Mouse (Mus musculus) heart, embryonic 12.5 days (tissue): ENCODE measurements around the gene Hip1r. TPM values are rescaled to one million over a fixed set of nuclear protein-coding genes. Genes with fewer than 3 reads are reported as not detected.
A peak's percentile ranks its signal among the peaks of the same experiment; 100 is the strongest.

Source experiments
- ATAC-seq: fragments of 200-750 bp; cut with Nextera tagmentation; 2 replicates; pipeline ENCODE4 v1.8.0; 2017; ENCODE audit warnings: moderate TSS enrichment, moderate library complexity; ENCODE audit not compliant: insufficient number of reproducible peaks, low FRiP score
- H3K27ac ChIP-seq: fragments of 300-500 bp; sonication (generic); 2 replicates; pipeline ENCODE4 v1.5.1; 2016; ENCODE audit warnings: mild to moderate bottlenecking, moderate library complexity; ENCODE audit not compliant: poor library complexity, severe bottlenecking
- H3K27me3 ChIP-seq: fragments of 300-500 bp; sonication (generic); replicated peaks from 2 replicates; pipeline ENCODE4 v1.6.1; 2016; ENCODE audit warnings: mild to moderate bottlenecking, moderate library complexity
- H3K36me3 ChIP-seq: fragments of 300-500 bp; sonication (generic); 2 replicates; pipeline ENCODE4 v1.6.1; 2016; ENCODE audit warnings: mild to moderate bottlenecking, moderate library complexity
- H3K4me1 ChIP-seq: fragments of 300-500 bp; sonication (generic); replicated peaks from 2 replicates; pipeline ENCODE4 v1.6.1; 2016; ENCODE audit warnings: mild to moderate bottlenecking
- H3K4me2 ChIP-seq: fragments of 300-500 bp; sonication (generic); 2 replicates; pipeline ENCODE4 v1.6.1; 2016; ENCODE audit warnings: mild to moderate bottlenecking, moderate library complexity
- H3K4me3 ChIP-seq: fragments of 300-500 bp; sonication (generic); 2 replicates; pipeline ENCODE4 v1.5.1; 2016; ENCODE audit warnings: mild to moderate bottlenecking
- H3K9ac ChIP-seq: fragments of 300-500 bp; sonication (generic); 2 replicates; pipeline ENCODE4 v1.6.1; 2016; ENCODE audit warnings: mild to moderate bottlenecking, moderate library complexity
- H3K9me3 ChIP-seq: fragments of 300-500 bp; sonication (generic); replicated peaks from 2 replicates; pipeline ENCODE4 v1.6.1; 2016; ENCODE audit warnings: mild to moderate bottlenecking, moderate library complexity
- WGBS: fragments of 180-500 bp; shearing (Covaris S2); methylation state at CpG from one replicate; pipeline ENCODE4 v1.1.7; 2016; 5-methylcytosine and 5-hydroxymethylcytosine counted together
- polyA plus RNA-seq: library from polyadenylated mRNA; unstranded; fragments of >200 nt; fragmentation: Nextera tagmentation; extraction: Ambion mirVana; gene quantifications from 2 replicates; pipeline ENCODE4 v1.2.1, GENCODE M21; 2016

Hip1r gene
- polyA plus RNA-seq, 1 experiment from 2014 or later, result 7.5 TPM

DNA sequence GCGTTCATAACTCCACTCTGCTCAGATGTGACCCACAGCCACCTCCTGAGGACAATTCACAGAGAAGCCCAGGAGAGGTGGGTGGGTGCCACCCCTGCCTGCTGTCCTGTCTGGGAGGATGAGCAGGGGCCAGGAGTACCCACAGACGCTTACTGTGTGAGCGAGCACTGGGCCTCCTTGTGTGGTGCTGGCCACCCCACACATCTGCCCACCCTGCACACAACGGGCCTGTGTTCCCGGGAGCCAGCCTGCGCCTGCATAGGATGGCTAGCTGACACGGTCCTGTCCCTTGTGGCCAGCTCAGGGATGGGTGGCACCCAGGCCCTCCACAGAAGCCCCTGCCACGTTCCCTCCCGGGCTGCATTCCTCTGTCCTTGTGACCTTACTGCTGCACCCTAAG is 12.0 kb downstream of the Hip1r start:
- no peaks in the 10 kb centered on the region for H3K9me3 ChIP-seq
- 0 out of 2 replicates have a peak, but pooled peaks have one; percentile 36 for ATAC-seq
- H3K9ac ChIP-seq, result no peak overlapping the region
- peaks cover 47% of the 10 kb centered on the region for H3K4me1 ChIP-seq
- H3K27ac ChIP-seq, result no peak overlapping the region; the same call in 1 of the 2 replicates
- WGBS, result 68% methylated on average over 9 of the region's 9 CpGs
- H3K36me3 ChIP-seq, result no peaks in the 10 kb centered on the region
- no peak overlapping the region for H3K4me2 ChIP-seq
- H3K4me3 ChIP-seq, result no peak overlapping the region
- no peaks in the 10 kb centered on the region for H3K27me3 ChIP-seq

DNA sequence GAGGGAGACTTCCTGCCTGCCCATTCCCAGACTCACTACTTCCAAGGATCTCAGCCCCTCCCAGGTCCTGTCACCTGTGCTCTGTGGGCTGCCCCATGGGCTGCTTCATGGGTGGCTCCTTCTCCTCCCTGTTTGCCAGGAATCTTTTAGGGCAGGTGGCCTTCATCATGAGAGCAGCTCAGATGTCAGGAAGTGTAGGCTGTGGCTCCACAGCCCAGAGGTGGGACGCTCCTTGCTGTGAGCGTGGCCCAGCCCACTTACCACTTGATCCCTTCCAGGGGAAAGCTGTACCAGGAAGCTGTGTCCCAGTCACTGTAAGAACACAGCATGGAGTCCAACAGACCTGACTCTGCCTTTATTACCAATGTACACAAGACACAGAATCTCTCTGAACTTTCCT is 13.5 kb downstream of the Hip1r start:
- Histone ChIP-seq H3K4me1 (peaks cover 41% of the 10 kb centered on the region), H3K27ac (no peak overlapping the region), H3K4me2 (no peak overlapping the region), H3K36me3 (no peaks in the 10 kb centered on the region), H3K9ac (no peak overlapping the region), H3K27me3 (no peaks in the 10 kb centered on the region), H3K9me3 (no peaks in the 10 kb centered on the region), H3K4me3 (no peak overlapping the region)
- WGBS, result 61% methylated on average over 2 of the region's 2 CpGs
- ATAC-seq, result no peak

DNA sequence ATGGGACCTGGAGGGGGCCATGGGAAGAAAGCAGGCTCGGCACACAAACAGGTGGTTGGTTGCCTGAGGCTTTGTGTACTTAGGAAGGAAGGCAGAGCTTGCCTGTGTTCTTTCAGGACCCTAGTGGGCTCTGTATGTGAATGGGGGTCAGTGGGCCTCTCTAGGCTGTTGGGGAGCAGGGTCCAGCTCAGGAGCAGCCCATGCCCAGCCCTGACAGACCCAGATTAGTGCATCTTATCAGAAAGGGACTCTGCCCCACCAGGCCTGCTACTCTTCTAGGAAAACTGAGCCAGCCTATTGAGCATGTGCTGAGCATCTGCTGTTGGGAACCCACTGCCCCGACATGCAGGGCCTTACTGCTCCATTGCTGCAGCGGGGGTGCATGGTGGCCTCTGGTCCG is 14.1 kb downstream of the Hip1r start:
- H3K9me3 ChIP-seq, result no peaks in the 10 kb centered on the region
- H3K4me3 ChIP-seq, result no peak overlapping the region
- H3K9ac ChIP-seq, result no peak overlapping the region
- no peak for ATAC-seq
- no peaks in the 10 kb centered on the region for H3K27me3 ChIP-seq
- no peak overlapping the region for H3K4me2 ChIP-seq
- 77% methylated on average over 4 of the region's 4 CpGs for WGBS
- H3K4me1 ChIP-seq, result peaks cover 42% of the 10 kb centered on the region
- H3K27ac ChIP-seq, result no peak overlapping the region
- no peaks in the 10 kb centered on the region for H3K36me3 ChIP-seq

DNA sequence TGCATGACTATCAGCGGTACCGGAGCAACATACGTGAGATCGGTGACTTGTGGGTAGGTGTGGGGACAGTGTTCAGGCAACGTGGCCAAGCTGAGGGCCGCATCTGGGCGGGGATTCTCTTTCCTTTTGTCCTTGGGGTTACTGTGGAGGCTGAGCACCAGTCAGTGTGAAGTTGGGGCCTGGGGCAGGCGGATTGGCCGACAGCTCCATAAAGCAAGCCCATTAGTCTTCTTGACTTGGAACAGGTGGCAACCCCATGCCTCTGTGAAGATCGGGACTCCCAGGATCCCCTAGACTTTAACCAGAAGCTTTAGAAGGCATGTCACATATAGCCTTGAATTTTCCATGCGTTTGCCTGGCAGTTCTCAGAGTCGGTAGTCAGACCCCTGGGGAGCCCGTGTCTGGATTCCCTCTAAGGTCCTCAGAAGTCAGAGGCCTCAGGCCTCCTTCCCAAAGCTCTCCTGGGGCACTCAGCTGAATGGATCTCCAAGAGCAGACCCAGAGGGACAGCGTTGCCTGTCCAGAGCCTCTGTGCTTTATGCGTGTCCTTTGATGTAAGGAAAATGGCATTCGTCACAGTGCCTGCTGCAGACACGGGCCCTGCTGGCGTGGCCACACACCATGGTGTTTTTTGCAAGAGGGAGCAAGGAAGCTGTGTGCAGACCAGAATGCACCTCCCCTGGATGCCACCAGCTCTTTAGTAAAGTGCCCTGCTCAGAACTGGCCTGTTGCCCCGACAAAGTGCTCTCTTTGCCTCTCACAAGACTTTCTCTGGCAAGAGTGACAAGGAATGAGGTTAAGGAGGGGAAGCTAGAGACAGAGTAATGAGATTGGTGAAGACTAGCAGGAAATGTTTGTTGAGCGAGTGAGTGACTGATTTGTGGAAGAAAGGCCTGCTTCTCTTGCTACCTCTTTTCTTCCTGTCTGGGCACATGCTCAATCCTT is 16.8 kb downstream of the Hip1r start:
- Histone ChIP-seq H3K4me3 (no peak overlapping the region), H3K36me3 (no peaks in the 10 kb centered on the region), H3K4me2 (no peak overlapping the region), H3K27me3 (no peaks in the 10 kb centered on the region), H3K27ac (no peak overlapping the region), H3K9me3 (no peaks in the 10 kb centered on the region), H3K9ac (no peak overlapping the region), H3K4me1 (peaks cover 45% of the 10 kb centered on the region)
- ATAC-seq, result no peak
- 76% methylated on average over 20 of the region's 20 CpGs for WGBS

DNA sequence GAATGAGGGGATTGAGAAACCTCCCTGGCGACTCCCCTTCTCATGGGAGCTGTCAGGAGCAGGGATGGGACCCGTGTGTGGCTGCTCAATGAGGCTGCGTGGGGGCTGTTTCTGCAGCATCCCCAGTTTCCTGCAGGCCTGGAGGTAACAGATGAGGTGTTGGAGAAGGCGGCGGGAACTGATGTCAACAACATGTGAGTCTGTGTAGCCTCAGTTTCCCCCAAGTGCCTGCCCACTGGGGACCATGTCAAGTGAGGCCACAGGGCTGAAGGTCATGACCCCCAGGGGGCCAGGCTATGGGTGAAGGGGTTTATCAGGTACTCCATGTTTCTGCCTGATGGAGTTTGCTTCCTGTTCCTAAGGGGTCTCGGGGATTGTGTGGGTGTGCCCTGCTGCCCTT is 17.9 kb downstream of the Hip1r start:
- Histone ChIP-seq H3K27ac (no peak overlapping the region), H3K27me3 (no peaks in the 10 kb centered on the region), H3K36me3 (no peaks in the 10 kb centered on the region), H3K4me3 (no peak overlapping the region), H3K9ac (no peak overlapping the region), H3K9me3 (no peaks in the 10 kb centered on the region), H3K4me2 (no peak overlapping the region), H3K4me1 (peaks cover 36% of the 10 kb centered on the region)
- 78% methylated on average over 6 of the region's 6 CpGs for WGBS
- no peak for ATAC-seq

DNA sequence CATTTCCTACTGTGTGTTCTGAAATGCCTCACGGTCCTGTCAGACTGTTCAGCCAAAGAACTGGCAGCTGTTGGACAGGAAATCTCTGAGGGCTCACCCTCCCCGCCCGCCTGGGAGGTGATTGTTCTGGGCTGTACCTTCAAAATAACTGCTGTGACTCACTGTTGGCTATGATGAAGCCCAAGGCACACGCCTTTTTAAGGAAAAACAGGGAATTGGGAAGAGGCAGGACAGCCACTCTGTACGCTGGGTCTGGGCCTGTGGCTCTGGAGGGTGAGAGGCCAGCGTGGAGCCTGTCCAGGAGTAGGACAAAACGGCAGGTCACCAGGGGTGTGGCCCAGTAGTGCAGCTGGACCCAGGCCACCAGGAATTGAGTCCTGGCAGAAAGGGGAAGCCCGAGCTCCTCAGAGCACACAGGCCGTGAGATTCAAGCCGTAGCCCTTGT is 18.8 kb downstream of the Hip1r start:
- peak overlapping the region; percentile 41; the same call in 1 of the 2 replicates for H3K27ac ChIP-seq
- no peak; the same call in 1 of the 2 replicates for ATAC-seq
- no peak overlapping the region for H3K9ac ChIP-seq
- H3K36me3 ChIP-seq, result no peaks in the 10 kb centered on the region
- H3K9me3 ChIP-seq, result no peaks in the 10 kb centered on the region
- H3K27me3 ChIP-seq, result no peaks in the 10 kb centered on the region
- peaks cover 32% of the 10 kb centered on the region for H3K4me1 ChIP-seq
- H3K4me3 ChIP-seq, result no peak overlapping the region
- H3K4me2 ChIP-seq, result no peak overlapping the region
- 62% methylated on average over 10 of the region's 10 CpGs for WGBS

DNA sequence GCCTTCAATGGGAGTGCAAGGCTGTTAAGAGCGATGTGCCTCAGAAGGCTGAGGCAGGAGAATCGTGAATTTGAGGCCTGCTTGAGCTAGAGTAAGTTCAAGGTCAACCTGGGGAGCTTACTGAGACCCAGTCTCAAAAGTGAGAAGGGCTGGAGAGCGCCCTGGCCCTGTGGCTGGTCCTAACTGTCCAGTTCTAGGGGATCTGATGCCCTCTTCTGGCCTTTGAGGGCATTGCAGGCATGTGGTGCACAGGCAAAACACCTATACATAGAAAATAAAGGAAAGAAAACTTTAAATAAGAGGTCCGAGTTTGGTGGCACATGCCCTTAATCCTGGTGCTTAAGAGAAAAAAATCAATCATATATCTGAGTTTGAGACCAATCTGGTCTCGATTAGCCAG is 19.4 kb downstream of the Hip1r start:
- no peak for ATAC-seq
- Histone ChIP-seq H3K4me3 (no peak overlapping the region), H3K27ac (no peak overlapping the region), H3K4me1 (peaks cover 26% of the 10 kb centered on the region), H3K27me3 (no peaks in the 10 kb centered on the region), H3K9me3 (no peaks in the 10 kb centered on the region), H3K9ac (no peak overlapping the region), H3K4me2 (no peak overlapping the region), H3K36me3 (no peaks in the 10 kb centered on the region)
- WGBS, result 32% methylated on average over 5 of the region's 5 CpGs

DNA sequence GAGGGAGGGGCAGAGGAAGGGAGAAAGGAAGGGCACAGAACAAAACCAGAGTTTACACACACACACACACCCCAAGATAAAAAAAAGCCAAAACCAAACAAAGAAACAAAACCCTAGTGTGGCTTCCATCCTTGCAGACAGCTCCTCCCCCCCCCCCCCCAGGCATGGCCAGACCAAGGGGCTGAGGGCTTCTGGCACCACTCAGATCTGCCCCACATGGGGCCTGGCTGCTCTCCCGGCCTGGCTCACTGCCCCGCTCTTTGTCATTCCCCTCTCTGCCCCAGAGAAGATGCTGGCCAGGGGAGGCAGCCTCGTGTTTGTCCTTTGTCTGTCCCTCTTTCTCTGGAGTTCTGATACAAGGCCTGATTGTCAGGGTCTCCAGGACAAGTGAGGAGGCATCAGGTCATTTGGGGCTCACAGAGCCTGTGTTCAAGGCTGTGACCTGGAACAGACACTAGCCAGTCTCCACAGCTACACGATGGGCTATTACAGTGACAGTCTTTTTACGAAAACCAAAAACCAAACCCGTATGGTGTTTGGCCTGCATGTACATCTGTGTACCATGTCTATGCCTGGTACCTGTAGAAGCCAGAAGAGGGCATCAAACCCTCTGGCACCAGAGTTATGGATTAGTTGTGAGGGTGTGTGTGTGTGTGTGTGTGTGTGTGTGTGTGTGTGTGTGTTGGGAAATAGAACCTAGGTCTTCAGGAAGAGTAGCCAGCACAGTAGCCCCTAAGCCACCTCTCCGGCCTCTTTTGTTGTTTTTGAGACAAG is 20.0 kb downstream of the Hip1r start:
- no peak; the same call in 1 of the 2 replicates for ATAC-seq
- Histone ChIP-seq H3K9me3 (no peaks in the 10 kb centered on the region), H3K27ac (no peak overlapping the region), H3K4me1 (peaks cover 26% of the 10 kb centered on the region), H3K4me2 (no peak overlapping the region), H3K36me3 (no peaks in the 10 kb centered on the region), H3K27me3 (no peaks in the 10 kb centered on the region), H3K9ac (no peak overlapping the region), H3K4me3 (no peak overlapping the region)
- WGBS, result 60% methylated on average over 7 of the region's 7 CpGs

DNA sequence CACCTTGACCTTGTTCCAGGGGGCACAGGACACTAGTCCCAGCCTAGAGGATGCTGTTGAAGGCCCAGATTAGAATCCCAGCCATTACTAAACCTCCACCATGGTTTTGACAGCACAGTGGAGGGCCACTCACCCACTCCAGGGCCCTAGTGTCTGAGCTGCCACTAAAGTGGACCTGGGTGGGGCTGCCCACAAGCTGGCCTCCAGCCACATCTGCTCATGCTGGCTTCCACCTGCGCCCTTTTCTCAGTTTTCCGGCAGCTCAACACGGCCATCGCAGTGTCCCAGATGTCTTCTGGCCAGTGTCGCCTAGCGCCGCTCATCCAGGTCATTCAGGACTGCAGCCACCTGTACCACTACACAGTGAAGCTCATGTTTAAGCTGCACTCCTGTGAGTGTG is 21.0 kb downstream of the Hip1r start:
- Histone ChIP-seq H3K9ac (no peak overlapping the region), H3K4me3 (no peak overlapping the region), H3K27me3 (no peaks in the 10 kb centered on the region), H3K27ac (no peak overlapping the region), H3K4me1 (peaks cover 26% of the 10 kb centered on the region), H3K4me2 (no peak overlapping the region), H3K9me3 (no peaks in the 10 kb centered on the region), H3K36me3 (no peaks in the 10 kb centered on the region)
- WGBS, result 90% methylated on average over 7 of the region's 7 CpGs
- no peak for ATAC-seq

DNA sequence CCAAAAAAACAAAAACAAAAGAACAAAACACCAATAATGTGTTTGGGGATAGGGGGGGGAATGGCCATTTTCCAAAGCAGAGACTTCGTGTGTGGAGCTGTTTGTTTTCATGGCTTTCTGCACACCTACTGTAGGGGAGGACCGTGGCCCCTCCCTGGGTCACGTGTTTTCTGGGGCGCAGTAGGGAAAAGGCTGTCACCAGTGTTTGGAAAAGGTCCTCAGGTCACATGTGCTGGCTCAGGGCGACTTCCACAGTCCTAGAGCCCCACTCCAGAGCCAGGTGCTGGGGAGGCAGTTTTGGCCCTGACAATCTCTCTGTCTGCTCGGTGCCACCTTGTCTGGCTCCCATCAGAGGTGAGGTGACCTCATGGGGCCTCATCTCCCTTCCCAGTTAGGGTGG is 22.0 kb downstream of the Hip1r start:
- Histone ChIP-seq H3K36me3 (no peaks in the 10 kb centered on the region), H3K4me1 (peaks cover 26% of the 10 kb centered on the region), H3K9ac (no peak overlapping the region), H3K9me3 (no peaks in the 10 kb centered on the region), H3K27ac (no peak overlapping the region), H3K27me3 (no peaks in the 10 kb centered on the region), H3K4me2 (no peak overlapping the region), H3K4me3 (no peak overlapping the region)
- 72% methylated on average over 6 of the region's 6 CpGs for WGBS
- ATAC-seq, result no peak

DNA sequence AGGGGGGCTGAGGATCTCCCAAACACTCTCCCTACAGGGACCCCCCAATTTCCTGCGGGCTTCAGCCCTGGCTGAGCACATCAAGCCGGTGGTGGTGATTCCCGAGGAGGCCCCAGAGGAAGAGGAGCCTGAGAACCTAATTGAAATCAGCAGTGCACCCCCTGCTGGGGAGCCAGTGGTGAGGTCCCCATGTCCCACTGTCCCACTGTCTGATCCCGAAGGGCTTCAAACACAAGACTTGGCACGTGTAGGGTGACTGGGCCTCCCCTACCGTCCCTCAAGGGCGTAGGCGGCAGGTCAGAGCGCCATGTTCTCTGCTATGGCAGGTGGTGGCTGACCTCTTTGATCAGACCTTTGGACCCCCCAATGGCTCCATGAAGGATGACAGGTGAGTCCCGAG is 22.8 kb downstream of the Hip1r start:
- Histone ChIP-seq H3K4me2 (no peak overlapping the region), H3K4me3 (no peak overlapping the region), H3K4me1 (peaks cover 26% of the 10 kb centered on the region), H3K9me3 (no peaks in the 10 kb centered on the region), H3K36me3 (no peaks in the 10 kb centered on the region), H3K9ac (no peak overlapping the region), H3K27ac (no peak overlapping the region), H3K27me3 (no peaks in the 10 kb centered on the region)
- ATAC-seq, result no peak
- WGBS, result 84% methylated on average over 10 of the region's 10 CpGs
